Mouse (Mus musculus): ENCODE data around the gene Cbr3. TPM values are rescaled to one million over a fixed set of nuclear protein-coding genes. Genes with fewer than 3 reads are reported as not detected.
A peak's percentile ranks its signal among the peaks of the same experiment; 100 is the strongest.

Cbr3 gene
- total and polyA plus RNA-seq, 3 experiments, result 7.8 to 10.8 (median 9.8) TPM

- no peaks in the 10 kb centered on the region for H3K4me1 ChIP-seq (ENCODE audit: control insufficient read depth in 1 of 2, insufficient read depth in 2 of 2)
- peak; percentile 37 for DNase-seq (ENCODE audit: extremely low read depth)
- H3K27me3 ChIP-seq (replicated peaks), result peaks cover 22% of the 10 kb centered on the region
- in situ Hi-C loops (cut with MboI; ENCODE audit: low pct_ligation_motif_present, low pct_unique_long_range_greater_than_20kb, low sequenced_read_pairs) (no loop called here), dilution Hi-C loops (cut with MboI; ENCODE audit: extremely low pct_ligation_motif_present, extremely low pct_unique_long_range_greater_than_20kb, low sequenced_read_pairs) (no loop called here)
- H3K4me2 ChIP-seq (ENCODE audit: insufficient read depth, low read depth, poor library complexity, severe bottlenecking), result no peak overlapping the region
- no peaks in the 10 kb centered on the region for H3K79me2 ChIP-seq (replicated peaks; ENCODE audit: control insufficient read depth, extremely low read depth, insufficient read depth, poor library complexity, severe bottlenecking)
- TF ChIP-seq UBTF (IDR thresholded peaks at IDR 0.05; ENCODE audit: low read depth, low read length) (no peak), MYC (IDR thresholded peaks at IDR 0.05; ENCODE audit: low read depth, low read length) (0 out of 2 replicates have a peak, but pooled peaks have one; percentile 46), ELF1 (IDR thresholded peaks at IDR 0.05; ENCODE audit: low read depth, low read length) (no peak), RAD21 (IDR thresholded peaks at IDR 0.05; ENCODE audit: low read depth, low read length) (peak; percentile 74), ETS1 (conservative IDR thresholded peaks at IDR 0.05; ENCODE audit: low read depth, low read length) (no peak), CTCF (conservative IDR thresholded peaks at IDR 0.05 in 1 of 2, IDR thresholded peaks at IDR 0.05 in 1 of 2; ENCODE audit: low read depth in 2 of 2, low read length in 2 of 2) (peak; percentile 69 to 88), IRF4 (IDR thresholded peaks at IDR 0.05; ENCODE audit: low read depth, low read length) (no peak), POLR2A (IDR thresholded peaks at IDR 0.05; ENCODE audit: low read depth, low read length) (no peak), SMC3 (IDR thresholded peaks at IDR 0.05; ENCODE audit: low read depth, low read length) (peak; percentile 74), ZC3H11A (IDR thresholded peaks at IDR 0.05; ENCODE audit: low read depth, low read length) (peak; percentile 13; the same call in 1 of the 2 replicates), MXI1 (IDR thresholded peaks at IDR 0.05; ENCODE audit: low read depth, low read length) (no peak)
- H3K27ac ChIP-seq (ENCODE audit: insufficient read depth, low read depth), result no peak overlapping the region
- H3K4me3 ChIP-seq (replicated peaks in 1 of 3; ENCODE audit: low read depth in 2 of 3, low read length in 2 of 3, poor library complexity in 1 of 3), result no peak overlapping the region
- no peaks in the 10 kb centered on the region for H3K36me3 ChIP-seq (replicated peaks in 1 of 2; ENCODE audit: control insufficient read depth in 1 of 2, insufficient read depth in 1 of 2, low read length in 1 of 2)
- H3K9me3 ChIP-seq (replicated peaks; ENCODE audit: low read length), result peaks cover 11% of the 10 kb centered on the region
- H3K9ac ChIP-seq (ENCODE audit: insufficient read depth, low read depth), result no peak overlapping the region
Observed at GRCm38 (mm10) chr16:93671064-93671463, 12.0 kb upstream of the Cbr3 start.

GRCm38 (mm10) chr16:93676376-93676775, 6.6 kb upstream of the Cbr3 start:
- Histone ChIP-seq H3K9ac (ENCODE audit: insufficient read depth, low read depth) (no peak overlapping the region), H3K4me3 (replicated peaks in 1 of 3; ENCODE audit: low read depth in 2 of 3, low read length in 2 of 3, poor library complexity in 1 of 3) (no peak overlapping the region), H3K27ac (ENCODE audit: insufficient read depth, low read depth) (no peak overlapping the region), H3K36me3 (replicated peaks in 1 of 2; ENCODE audit: control insufficient read depth in 1 of 2, insufficient read depth in 1 of 2, low read length in 1 of 2) (no peaks in the 10 kb centered on the region), H3K9me3 (replicated peaks; ENCODE audit: low read length) (peaks cover 18% of the 10 kb centered on the region), H3K4me2 (ENCODE audit: insufficient read depth, low read depth, poor library complexity, severe bottlenecking) (no peak overlapping the region), H3K79me2 (replicated peaks; ENCODE audit: control insufficient read depth, extremely low read depth, insufficient read depth, poor library complexity, severe bottlenecking) (no peaks in the 10 kb centered on the region), H3K4me1 (ENCODE audit: control insufficient read depth in 1 of 2, insufficient read depth in 2 of 2) (peaks cover 0 to 4% of the 10 kb centered on the region in 2 experiments; a peak in 2 of 4 replicates), H3K27me3 (replicated peaks) (peaks cover 66% of the 10 kb centered on the region)
- in situ Hi-C loops (cut with MboI; ENCODE audit: low pct_ligation_motif_present, low pct_unique_long_range_greater_than_20kb, low sequenced_read_pairs) (loop anchor here (25.0 kb wide), 2 partner anchors 336 to 586 kb away; partner anchors contain the start of gene Cldn14), dilution Hi-C loops (cut with MboI; ENCODE audit: extremely low pct_ligation_motif_present, extremely low pct_unique_long_range_greater_than_20kb, low sequenced_read_pairs) (no loop called here)
- TF ChIP-seq IRF4 (IDR thresholded peaks at IDR 0.05; ENCODE audit: low read depth, low read length), result no peak
- no peak for TF ChIP-seq HCFC1 (IDR thresholded peaks at IDR 0.05; ENCODE audit: low read depth, low read length)
- TF ChIP-seq MAX (IDR thresholded peaks at IDR 0.05; ENCODE audit: low read length), result no peak
- TF ChIP-seq RCOR1 (conservative IDR thresholded peaks at IDR 0.05; ENCODE audit: low read depth, low read length), result no peak
- no peak for DNase-seq (ENCODE audit: extremely low read depth)

- H3K9me3 ChIP-seq (replicated peaks; ENCODE audit: low read length), result peaks cover 18% of the 10 kb centered on the region
- no peak overlapping the region for H3K9ac ChIP-seq (ENCODE audit: insufficient read depth, low read depth)
- H3K27ac ChIP-seq (ENCODE audit: insufficient read depth, low read depth), result no peak overlapping the region
- in situ Hi-C loops (cut with MboI; ENCODE audit: low pct_ligation_motif_present, low pct_unique_long_range_greater_than_20kb, low sequenced_read_pairs), result loop anchor here (25.0 kb wide), 2 partner anchors 334 to 584 kb away; partner anchors contain the start of gene Cldn14
- DNase-seq (ENCODE audit: extremely low read depth), result no peak
- dilution Hi-C loops (cut with MboI; ENCODE audit: extremely low pct_ligation_motif_present, extremely low pct_unique_long_range_greater_than_20kb, low sequenced_read_pairs), result no loop called here
- H3K79me2 ChIP-seq (replicated peaks; ENCODE audit: control insufficient read depth, extremely low read depth, insufficient read depth, poor library complexity, severe bottlenecking), result no peaks in the 10 kb centered on the region
- no peak for TF ChIP-seq UBTF (IDR thresholded peaks at IDR 0.05; ENCODE audit: low read depth, low read length)
- peak; percentile 23 to 34; a peak in 1 of 4 replicates for TF ChIP-seq CTCF (conservative IDR thresholded peaks at IDR 0.05 in 1 of 2, IDR thresholded peaks at IDR 0.05 in 1 of 2; ENCODE audit: low read depth in 2 of 2, low read length in 2 of 2)
- TF ChIP-seq JUND (conservative IDR thresholded peaks at IDR 0.05; ENCODE audit: low read depth, low read length), result no peak
- peaks cover 73% of the 10 kb centered on the region for H3K27me3 ChIP-seq (replicated peaks)
- peaks cover 10 to 11% of the 10 kb centered on the region in 2 experiments for H3K4me1 ChIP-seq (ENCODE audit: control insufficient read depth in 1 of 2, insufficient read depth in 2 of 2)
- no peaks in the 10 kb centered on the region for H3K36me3 ChIP-seq (replicated peaks in 1 of 2; ENCODE audit: control insufficient read depth in 1 of 2, insufficient read depth in 1 of 2, low read length in 1 of 2)
- H3K4me2 ChIP-seq (ENCODE audit: insufficient read depth, low read depth, poor library complexity, severe bottlenecking), result no peak overlapping the region
- H3K4me3 ChIP-seq (replicated peaks in 1 of 3; ENCODE audit: low read depth in 2 of 3, low read length in 2 of 3, poor library complexity in 1 of 3), result no peak overlapping the region
Observed at GRCm38 (mm10) chr16:93678206-93678605, 4.8 kb upstream of the Cbr3 start.

Measured in CH12.LX (cell line).